9 mouse cellular contexts compared by ENCODE assay signal in genomic region chr2:91285885-91286505, GRCm38 (mm10). TPM values are rescaled to one million over a fixed set of nuclear protein-coding genes. Genes with fewer than 3 reads are reported as not detected.
DNase-seq lines count a peak whose midpoint lies in the region; ATAC-seq and TF ChIP-seq lines count a peak whose summit lies in the region.
"Had no signal": no experiment of that assay in that cellular context is flagged by ENCODE, and none has a peak within 500 bp of the region (broad histone marks: within the 10 kb centered on the region; RNA-seq: fewer than 3 reads in every experiment).

No protein-coding gene starts in this region.

- peak; percentile 28; the same call in 1 of the 2 replicates for TF ChIP-seq EP300 in lung, postnatal 0 days (IDR thresholded peaks at IDR 0.05)

- WGBS in large intestine, adult 2 months, result 12% methylated on average over 7 of the region's 7 CpGs
- WGBS in lung, postnatal 0 days, result 16% methylated on average over 7 of the region's 7 CpGs

- no peaks in the 10 kb centered on the region for H3K27me3 ChIP-seq in lung, postnatal 0 days (replicated peaks; ENCODE audit: insufficient read depth, low read length)
- H3K27me3 ChIP-seq: stomach, embryonic 15.5 days had no signal

- TF ChIP-seq CTCF in lung, postnatal 0 days (IDR thresholded peaks at IDR 0.05), result peak; percentile 92

- no peak overlapping the region for H3K4me3 ChIP-seq in lung, postnatal 0 days (ENCODE audit: low read depth, low read length)
- H3K4me3 ChIP-seq: stomach, embryonic 15.5 days had no signal

- H3K27ac ChIP-seq in lung, postnatal 0 days (ENCODE audit: low read length), result no peak overlapping the region
- H3K27ac ChIP-seq: stomach, embryonic 15.5 days had no signal

- DNase-seq in A20 (ENCODE audit: low read depth, low spot score), result peak; percentile 57
- DNase-seq in NIH3T3 (ENCODE audit: low read depth), result peak; percentile 92
- peak; percentile 87 to 94 for DNase-seq in cerebellum, postnatal 25 days
- DNase-seq in gastrocnemius, adult 18-20 months (ENCODE audit: low spot score), result peak; percentile 83
- peak; percentile 65 for DNase-seq in large intestine, adult 2 months (ENCODE audit: low read depth, low spot score)
- peak; percentile 90 for DNase-seq in lung, postnatal 0 days (ENCODE audit: low spot score)
- DNase-seq in retina, adult 2 months (ENCODE audit: low read depth, low spot score), result peak; percentile 64
- DNase-seq in urinary bladder, postnatal 25 days (ENCODE audit: low spot score), result peak; percentile 83

- no peak overlapping the region for H3K4me2 ChIP-seq in lung, postnatal 0 days (replicated peaks; ENCODE audit: low read depth, low read length)
- H3K4me2 ChIP-seq: stomach, embryonic 15.5 days had no signal

- no peaks in the 10 kb centered on the region for H3K36me3 ChIP-seq in lung, postnatal 0 days (ENCODE audit: insufficient read depth, low read length)
- H3K36me3 ChIP-seq: stomach, embryonic 15.5 days had no signal

- no peaks in the 10 kb centered on the region for H3K4me1 ChIP-seq in lung, postnatal 0 days (ENCODE audit: insufficient read depth, low read depth, low read length)

- no peaks in the 10 kb centered on the region for H3K9me3 ChIP-seq in lung, postnatal 0 days (ENCODE audit: low read length)
- H3K9me3 ChIP-seq: stomach, embryonic 15.5 days had no signal

- no peak overlapping the region for H3K9ac ChIP-seq in lung, postnatal 0 days (replicated peaks; ENCODE audit: low read depth)
- H3K9ac ChIP-seq: stomach, embryonic 15.5 days had no signal

- peak; percentile 27; the same call in 1 of the 2 replicates for ATAC-seq in lung, postnatal 0 days

RNA-seq across cellular contexts. Expression of gene Arfgap2, which starts 21.2 kb away (rescaled TPM):
- 100 to 1,000 TPM; 136 to 146 TPM for total RNA-seq in gastrocnemius, adult 18-20 months (2021)
- 32.7 and 34.7 TPM in 2 replicates for polyA plus RNA-seq in large intestine, adult 2 months (2012; rRNA removed)
- polyA plus RNA-seq in lung, postnatal 0 days (2015; fragmentation: Nextera tagmentation; extraction: Ambion mirVana), result 57.4 and 64.0 TPM in 2 replicates

RNA-seq across cellular contexts. Expression of gene Pacsin3, which starts 30.2 kb away (rescaled TPM):
- total RNA-seq in gastrocnemius, adult 18-20 months (2021), result 100 to 1,000 TPM; 311 to 416 TPM
- polyA plus RNA-seq in large intestine, adult 2 months (2012; rRNA removed), result 2.8 and 3.7 TPM in 2 replicates
- 31.5 and 34.6 TPM in 2 replicates for polyA plus RNA-seq in lung, postnatal 0 days (2015; fragmentation: Nextera tagmentation; extraction: Ambion mirVana)

RNA-seq across cellular contexts. Expression of gene Ddb2, which starts 49.2 kb away (rescaled TPM):
- total RNA-seq in gastrocnemius, adult 18-20 months (2021), result 1 to 10 TPM; 2.9 TPM
- 10.3 and 14.4 TPM in 2 replicates for polyA plus RNA-seq in large intestine, adult 2 months (2012; rRNA removed)
- 13.6 and 14.1 TPM in 2 replicates for polyA plus RNA-seq in lung, postnatal 0 days (2015; fragmentation: Nextera tagmentation; extraction: Ambion mirVana)
